Mouse (Mus musculus) neural tube, embryonic 10.5 days (tissue): ENCODE data around the gene Shd.
A peak's percentile ranks its signal among the peaks of the same experiment; 100 is the strongest.

ENCODE experiments used
- DNase-seq: peaks from one replicate; pipeline ENCODE4 v3.0.0-alpha.2; 2017; ENCODE audit warnings: low spot score; ENCODE audit errors: extremely low spot score

The Shd gene

DNA sequence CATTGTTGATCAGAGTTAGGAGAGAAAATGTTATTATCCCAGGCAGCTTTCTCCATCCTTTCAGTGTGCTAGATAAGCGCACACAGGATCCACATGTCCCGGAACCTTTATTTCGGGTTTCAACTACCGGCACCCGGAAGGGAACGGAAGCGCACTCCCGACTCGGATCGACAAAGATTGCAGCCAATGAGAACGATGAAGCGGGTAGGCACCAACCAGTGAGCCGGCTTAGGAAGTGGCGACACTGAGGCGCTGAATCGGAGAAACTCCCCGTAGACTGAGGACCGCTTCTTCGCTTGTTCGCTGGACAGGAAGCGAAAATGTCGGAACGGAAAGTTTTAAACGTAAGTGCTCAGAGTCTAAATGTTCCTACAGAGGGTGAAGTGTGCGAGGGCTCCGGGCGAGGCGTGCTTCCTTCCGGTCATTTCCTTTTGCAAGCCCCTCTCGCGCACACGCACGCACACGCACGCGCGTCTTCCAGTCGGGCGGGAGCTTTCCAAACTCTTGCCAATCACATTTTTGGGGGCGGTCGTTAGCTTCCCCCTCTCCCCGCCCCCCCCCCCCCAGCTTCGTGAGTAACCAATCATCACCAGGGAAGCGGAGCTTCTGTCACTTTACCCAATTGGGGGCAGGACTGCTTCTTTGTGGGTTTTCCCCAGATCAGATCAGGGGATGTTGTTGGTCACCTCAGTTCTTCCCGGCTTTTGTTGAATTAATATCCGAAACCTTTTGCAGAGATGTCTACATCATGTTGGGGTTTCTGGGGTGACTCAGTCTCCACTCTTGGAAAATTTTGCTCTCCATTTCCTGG, 11.1 kb upstream of the Shd start, which contains the start of gene Yju2:
TSS of gene Yju2 (plus strand) at position 182 of the 811 bp plus-strand sequence.
- peak; percentile 95 for DNase-seq

DNA sequence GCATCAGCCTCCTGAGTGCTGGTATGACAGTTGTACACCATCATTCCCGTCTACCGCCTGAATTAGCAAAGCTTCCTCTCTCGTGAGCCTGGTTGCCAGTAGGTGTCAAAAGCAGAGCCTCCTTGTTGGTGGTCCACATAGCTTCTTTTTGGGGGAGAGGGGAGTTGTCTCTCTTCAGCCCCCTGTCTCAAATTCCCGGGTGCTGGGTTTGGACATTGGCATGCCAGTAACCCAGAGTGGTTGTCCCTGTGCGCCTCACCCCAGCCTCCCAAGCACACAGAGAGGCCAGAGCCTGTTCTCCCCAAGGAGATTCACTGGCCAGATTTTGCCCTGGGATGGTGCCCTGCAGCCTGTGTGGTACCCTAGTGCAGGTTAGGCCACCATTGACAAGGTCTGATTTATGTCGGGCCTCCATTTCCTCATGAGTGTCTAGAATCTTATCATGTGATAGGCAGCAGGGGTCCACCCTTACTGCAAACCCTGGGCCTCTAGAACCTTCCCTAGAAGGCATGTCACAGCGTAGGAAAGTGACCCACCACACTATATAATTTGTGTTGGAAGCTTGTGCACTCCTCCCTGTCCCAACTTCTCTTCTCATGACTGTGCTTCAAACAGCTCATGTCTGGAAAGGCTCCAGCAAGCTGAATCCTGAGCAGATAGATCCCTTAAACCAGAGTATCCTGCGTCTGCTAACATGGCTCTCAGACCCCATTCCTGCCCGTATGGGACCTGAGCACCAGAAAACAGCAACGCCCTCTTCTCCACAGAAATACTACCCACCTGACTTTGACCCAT, 10.1 kb upstream of the Shd start:
- no peak for DNase-seq

DNA sequence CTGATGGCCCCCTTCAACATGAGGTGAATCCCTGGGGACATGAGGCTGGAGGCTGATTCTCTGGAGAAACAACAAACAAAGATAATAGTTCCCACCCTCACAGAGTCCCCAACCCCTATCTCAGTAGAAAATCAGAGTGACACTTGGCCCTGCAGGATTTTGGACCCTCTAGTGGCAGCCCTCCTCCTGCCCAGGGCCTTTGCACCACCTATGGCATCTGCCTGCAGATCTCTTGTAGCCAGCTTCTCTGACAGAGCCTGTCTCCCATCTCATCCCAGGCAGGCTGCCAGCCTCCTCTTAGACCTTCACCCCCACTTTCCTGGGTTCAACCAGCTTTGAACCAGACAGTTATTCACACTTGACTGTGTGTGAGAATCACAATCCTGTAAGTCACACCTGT, 9.5 kb upstream of the Shd start:
- DNase-seq = no peak

DNA sequence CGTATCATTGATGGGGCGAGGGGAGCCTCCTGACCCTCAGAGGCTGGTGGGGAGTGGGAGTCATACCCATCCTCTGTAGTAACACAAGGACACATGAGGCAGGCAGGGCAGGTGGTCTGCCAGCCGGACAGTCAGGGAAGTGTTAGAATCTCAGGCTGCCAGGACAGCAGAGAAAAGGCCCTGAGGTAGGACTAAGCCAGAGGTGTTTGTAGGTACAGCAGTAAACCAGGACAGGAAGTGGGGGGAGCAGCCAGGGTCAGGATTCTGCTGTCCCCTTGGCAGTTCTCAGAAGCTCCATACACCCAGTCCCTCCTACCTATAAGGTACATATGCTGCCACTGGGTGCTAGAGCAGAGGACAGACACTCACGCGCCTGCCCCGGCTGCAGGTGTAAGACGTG, 8.6 kb upstream of the Shd start:
- DNase-seq = no peak

DNA sequence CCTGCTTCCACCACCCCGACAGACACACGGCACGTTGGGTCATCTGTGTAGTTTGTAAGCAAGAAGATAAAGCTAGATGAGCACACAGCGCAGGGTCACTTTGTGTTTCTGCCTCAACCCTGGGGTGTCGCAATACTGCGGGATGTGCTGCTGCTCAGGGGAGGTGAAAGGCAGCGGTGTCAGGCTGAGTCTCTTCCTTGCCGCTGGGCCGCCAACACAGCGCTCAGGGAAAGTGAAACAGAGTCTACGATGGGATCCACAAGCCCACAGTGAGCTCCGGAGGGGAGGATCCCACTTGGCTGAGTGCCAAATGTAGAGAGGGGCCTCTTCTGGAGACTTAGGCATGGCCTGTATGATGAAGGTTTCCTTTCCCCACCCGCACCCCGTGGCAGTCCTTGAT, 7.1 kb upstream of the Shd start:
- DNase-seq = no peak

DNA sequence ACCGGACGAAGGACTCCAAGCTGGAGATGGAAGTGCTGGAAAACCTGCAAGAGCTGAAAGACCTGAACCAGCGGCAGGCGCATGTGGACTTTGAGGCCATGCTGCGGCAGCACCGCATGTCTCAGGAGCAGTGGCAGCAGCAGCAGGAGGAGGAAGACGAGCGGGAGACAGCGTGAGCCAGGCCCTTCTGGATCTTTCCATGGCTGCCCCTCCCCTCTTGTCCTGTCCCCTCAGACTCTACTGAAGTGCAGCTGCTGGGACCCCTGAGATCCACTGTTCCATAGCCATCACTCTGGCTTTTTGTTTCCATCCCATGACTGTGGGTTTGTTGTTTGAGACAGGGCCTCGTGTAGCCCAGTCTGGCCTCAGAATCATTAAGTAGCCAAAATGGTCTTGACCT, 5.8 kb upstream of the Shd start:
- no peak for DNase-seq

DNA sequence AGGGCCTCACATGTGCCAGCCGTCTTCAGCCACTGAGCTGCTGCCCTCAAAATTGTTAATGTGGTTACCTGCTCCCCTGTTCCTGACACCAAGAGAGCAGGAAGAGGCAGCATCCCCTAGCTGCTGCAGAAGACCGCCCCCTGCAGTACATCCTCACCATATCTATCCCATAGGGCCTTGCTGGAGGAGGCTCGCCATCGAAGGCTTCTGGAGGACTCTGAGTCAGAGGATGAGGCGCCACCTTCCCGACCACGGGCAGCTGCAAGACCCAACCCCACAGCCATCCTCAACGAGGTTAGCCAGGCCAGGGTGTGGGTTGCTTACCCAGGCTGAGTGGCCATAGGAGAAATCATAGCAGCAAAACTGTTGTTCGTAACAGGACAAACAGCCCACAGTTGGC, 5.3 kb upstream of the Shd start:
- DNase-seq = no peak

DNA sequence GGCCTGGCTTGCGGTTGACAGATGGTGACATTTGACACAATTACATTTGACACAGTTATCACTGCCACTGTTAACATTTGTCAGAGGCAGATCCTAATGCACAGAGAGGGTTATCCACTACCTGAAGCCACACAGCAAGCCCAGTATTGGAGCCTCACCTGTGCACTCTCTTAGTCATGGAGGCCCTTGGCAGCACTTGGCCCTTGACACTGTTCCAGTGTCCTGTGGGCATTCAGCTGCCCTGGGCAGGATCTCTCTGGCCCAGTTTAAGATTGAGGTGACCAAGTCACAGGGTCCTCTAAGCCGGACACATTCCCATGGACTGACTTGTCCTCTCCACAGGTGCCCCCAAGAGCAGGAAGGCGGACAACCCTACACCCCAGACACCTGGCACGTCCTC, 3.1 kb upstream of the Shd start:
- no peak for DNase-seq

DNA sequence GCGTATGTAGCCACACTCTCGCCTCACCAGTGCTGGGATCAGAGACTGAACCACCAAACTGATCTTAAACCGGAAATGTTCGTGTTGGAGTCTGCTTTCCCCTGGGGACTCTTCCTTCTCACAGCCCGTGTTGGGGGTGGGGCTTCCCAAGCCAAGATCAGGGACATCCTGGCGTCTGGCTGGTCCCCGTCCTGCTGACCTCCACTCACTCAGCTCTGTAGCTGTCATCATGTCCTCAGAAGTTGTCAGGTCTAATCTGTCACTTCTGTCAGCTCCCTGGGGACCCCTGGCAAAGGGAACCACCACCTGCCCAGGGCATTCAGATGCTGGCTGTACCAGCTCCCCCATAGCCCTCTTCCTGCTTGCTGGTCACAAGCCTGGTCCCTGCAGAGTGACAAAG, 2.1 kb upstream of the Shd start:
- no peak for DNase-seq

DNA sequence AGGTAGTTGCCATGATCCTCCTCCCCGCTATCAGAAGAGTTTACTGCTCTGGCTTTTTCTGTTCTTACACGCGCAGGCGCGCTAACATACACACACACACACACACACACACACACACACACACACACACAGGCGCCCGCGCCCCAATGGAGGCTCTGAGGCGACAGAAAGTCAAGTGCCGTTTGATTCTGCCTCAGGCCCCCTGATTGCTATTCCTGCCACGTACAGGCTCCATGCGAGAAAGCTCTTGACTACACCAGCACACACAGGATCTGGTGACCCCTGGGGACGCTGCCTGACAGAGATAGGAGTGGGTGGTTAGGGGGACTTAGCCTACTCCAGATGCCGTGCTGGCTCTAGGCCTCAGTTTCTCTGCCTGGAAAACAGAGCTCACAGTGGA, 707 bp upstream of the Shd start:
- peak; percentile 60 for DNase-seq

DNA sequence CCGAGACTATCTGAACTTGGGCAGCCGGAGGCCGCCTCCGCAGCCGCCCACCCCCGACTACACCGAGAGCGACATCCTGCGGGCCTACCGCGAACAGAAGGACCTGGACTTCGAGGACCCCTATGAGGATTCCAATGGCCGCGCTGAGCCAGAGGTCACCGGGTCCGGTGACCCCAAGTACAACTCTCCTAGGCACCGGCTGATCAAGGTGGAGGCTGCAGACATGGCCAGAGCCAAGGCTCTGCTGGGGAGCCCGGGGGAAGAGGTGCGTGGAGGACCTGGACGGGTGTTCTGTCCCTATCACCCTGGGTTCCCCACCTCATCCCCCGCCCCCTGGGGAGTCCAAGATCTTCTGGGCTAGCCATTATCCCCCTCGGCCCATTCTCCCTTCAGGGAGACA, 1.2 kb downstream of the Shd start:
- DNase-seq = no peak

DNA sequence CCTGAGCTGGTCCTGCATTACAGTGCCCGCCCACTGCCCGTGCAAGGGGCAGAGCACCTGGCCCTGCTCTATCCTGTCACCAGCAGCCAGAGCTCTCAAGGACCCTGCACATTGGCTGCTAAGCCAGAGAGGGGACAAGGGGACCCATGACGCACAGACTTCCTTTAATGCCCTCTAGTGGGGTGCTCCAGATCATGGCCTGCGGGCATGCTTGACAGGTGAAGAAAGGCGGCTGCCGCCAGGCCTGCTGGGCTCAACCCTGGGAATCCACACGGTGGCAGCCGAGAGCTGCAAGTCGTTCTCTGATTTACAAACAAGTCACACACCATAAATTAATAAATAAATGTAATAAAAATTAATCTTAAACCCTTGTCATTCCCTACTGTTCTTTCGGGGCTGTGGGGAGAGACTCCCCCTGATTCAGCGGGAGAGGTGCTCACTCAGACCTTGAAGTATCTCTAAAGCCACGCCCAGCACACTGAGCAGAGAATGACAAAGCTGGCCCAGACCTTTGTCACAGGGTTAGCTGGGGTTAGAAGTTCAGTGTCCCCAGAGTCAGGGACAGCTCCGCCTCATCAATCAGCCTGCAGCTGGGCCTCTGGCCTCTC, 6.1 kb downstream of the Shd start:
- DNase-seq = peak; percentile 72

DNA sequence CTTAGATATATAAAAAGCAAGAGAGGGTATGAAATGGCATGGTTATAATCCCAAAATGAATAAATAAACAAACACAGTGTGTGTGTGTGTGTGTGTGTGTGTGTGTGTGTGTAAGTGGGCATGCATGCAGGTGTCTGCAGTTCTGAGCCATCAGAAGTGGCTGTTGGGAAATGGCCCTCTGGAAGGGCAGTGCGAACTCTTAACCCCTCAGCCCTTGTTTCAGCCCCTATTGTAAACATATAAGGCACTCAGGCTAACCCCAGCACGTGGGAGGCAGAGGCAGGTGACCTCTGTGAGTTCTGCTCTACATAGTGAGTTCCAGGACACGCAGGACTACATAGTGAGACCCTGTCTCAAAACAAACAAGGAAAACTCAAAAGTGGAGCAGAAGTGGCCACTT, 7.0 kb downstream of the Shd start:
- DNase-seq = no peak

DNA sequence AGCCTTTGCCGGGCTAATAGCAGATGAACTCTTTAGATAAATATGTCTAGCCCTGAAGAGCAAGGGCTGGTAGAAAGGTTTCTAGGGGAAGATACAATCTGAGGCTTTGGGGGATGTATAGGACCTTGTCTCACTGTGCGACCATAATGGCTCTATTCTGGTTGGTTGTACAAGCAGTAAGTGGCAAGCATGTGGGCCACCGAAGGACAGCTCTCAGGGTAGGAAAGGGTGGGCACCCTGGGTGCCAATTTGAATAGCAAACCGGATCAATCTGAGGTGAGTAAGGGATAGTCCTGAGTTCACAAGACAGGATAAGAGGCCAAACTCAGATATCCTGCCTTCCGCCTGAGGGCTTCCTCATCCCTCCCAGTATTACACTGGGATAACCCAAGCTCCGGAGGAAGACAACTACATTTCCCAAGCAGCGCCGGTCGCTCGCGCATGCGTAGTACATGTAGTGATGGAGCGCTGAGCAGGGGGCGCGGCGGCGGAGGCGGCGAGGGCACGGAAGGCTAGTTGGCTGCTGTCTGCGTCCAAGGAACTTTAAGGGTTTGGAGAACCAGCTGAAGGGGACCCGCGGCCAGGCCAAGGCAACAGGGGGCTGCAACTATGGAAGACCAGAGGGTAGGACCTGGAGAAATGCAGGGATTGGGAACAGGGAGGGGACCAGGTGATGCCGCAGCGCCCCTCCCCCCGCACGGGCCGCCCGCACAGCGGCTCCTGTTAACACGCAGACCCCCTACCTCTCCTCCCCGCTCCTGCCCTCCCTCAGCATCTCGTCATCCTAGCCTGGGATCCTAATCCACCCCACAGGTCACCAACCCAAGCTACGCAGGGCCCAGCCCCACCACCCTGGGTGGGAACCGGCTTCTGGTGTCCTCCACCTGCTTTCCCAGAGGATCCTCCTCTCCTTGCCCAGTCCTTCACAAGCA, 16.0 kb downstream of the Shd start, which contains the start of gene Fsd1:
TSS of gene Fsd1 (plus strand) at position 480 of the 932 bp plus-strand sequence.
- DNase-seq = peak; percentile 83

DNA sequence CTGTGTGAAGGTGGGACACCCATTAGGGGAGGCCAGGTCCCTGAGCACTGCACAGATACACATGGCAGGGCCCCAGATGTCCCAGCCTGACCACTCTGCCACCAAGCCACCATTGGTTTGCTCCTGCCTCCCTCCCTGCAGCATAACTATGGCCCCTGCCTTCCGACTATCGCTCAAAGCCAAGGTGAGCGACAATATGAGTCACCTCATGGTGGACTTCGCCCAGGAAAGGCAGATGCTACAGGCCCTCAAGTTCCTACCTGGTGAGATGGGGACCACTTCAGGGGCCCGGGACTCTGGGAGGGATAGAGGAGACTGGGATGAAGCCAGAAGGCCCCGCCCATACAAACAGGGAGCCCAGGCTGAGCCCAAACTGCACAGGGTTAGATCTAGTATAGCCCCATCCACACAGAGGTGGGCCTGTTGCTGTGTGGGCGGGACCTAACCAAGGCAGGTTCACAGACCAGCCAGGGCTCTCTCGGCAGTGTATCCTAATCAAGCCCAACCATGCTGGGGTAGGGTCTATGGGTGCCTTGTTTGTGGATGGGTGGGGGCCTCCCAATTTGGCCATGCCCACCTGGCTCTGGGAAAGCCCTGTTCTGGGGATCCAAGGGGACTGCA, 20.1 kb downstream of the Shd start:
- DNase-seq = no peak

DNA sequence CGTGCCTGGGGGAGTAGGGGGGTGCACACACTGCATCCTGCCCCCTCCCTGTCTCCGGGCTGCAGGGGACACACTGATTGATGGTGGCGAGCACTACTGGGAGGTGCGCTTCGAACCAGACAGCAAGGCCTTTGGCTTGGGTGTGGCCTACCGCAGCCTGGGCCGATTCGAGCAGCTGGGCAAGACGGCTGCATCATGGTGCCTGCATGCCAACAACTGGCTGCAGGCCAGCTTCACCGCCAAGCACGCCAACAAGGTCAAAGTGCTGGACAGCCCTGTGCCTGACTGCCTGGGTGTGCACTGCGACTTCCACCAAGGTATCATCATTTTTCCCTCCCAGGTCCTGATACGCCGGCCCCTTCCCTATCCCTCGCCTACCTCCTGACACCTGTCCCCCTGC, 25.7 kb downstream of the Shd start:
- no peak for DNase-seq

DNA sequence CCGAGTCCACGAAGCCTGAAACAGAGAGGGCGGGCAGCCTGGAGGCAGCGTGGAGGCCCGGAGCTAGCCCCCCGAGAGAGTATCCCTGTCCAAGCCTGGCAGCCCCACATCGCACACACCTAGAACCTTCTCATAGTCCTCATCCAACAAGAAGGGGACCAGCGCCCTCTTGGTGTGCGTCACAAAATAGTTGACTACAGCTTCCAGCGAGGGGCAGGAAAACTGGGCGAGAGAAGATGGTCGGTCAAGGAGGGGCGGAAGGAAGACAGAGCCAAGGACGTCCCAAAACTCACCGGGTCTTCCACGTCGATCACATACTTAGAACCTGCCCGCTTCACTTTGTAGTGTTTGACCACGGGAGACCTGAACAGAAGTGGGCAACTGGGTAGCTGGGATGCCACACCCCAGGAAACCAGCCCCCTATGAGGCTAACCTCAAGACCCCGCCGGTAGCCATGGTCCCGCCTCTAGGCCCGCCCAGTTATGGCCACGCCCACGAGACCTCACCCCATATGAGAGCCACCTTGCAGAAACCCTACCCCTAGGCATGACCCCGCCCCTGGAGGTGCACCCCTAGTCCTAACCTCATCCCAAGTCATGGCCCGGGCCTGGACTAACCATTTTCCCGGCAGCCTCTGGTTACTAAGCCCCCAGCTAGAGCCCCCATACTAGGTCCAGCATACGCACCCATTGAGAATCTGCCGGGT, 29.7 kb downstream of the Shd start:
- DNase-seq = peak; percentile 15

DNA sequence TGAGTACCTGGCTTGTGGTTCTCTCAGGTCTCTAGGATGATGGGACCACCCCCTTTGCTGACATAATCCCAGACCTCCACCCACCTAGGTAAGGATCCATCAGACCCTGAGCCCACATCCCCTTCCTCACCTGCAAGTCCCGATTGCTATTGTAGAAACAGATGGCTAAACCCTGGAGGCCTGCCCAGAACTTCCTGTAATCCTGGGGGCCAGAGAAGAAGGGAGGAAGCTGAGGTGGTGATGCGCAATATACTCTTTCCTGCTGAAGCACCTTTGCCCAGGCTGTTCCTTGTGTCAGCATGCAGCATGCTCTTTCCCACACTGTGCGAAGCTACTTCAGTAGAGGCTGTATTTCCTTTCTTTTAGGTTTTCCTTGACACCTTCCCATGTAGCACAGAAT, 32.7 kb downstream of the Shd start:
- no peak for DNase-seq

DNA sequence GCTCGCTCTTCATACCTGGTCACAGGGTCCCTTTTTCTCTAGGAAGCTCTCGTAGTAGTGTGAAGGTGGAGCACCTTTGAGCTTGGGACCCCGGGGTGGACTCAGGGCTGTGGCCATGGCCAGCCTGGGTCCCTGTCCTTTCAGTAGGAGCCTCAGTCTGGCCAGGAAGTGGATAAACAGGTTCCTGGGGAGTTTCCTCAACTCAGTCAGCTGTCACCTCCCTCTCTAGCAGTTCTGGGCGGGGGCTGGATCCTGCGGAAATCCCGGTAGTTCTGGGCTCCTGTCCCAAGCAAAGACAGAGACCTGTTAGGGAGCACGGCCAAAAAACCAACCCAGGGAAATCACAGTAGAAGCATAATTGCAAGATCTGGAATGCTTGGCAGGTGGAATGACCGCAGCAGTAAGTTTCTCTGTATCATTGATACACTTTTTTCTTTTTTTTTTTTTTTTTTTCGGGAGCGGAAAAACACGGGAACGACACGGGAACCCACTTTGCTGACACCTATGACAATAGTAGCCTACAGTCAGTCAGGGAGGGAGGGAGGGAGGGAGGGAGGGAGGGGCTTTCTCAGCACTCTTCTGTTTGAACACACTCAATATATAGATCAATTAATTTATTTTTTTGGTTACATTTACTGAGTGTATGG, 35.3 kb downstream of the Shd start, which contains the start of the genes Stap2 and Mpnd:
TSS of gene Stap2 (minus strand) at position 170 of the 647 bp plus-strand sequence.
TSS of gene Mpnd (plus strand) at position 297 of the 647 bp plus-strand sequence.
- DNase-seq = no peak
